Mouse (Mus musculus) heart, postnatal 14 days (tissue): ENCODE data around the gene Nktr. TPM values are rescaled to one million over a fixed set of nuclear protein-coding genes. Genes with fewer than 3 reads are reported as not detected.

ENCODE experiments used
- DNase-seq, 2 experiments: peaks; one replicate each; pipeline ENCODE4 v3.0.0; 2021 to 2022
- intact Hi-C: fragments of 180-260 bp; cut with DNase I; formaldehyde crosslinking; loops from one replicate; pipeline ENCODE4 v1.15.1; 2025
- long read RNA-seq, 2 experiments: library from polyadenylated mRNA; stranded (forward); transcript quantifications; one replicate each; pipeline ENCODE4 v2.0.0; 2021
- total RNA-seq, 2 experiments: library from RNA; stranded (reverse); gene quantifications; 2 replicates each; pipeline ENCODE4 v1.2.3; 2021

The Nktr gene
- 10 to 100 TPM; 44.8 to 46.5 TPM for total RNA-seq
- long read RNA-seq, experiment 1, full-length matches to known transcripts, result 2 of 5 reads
- long read RNA-seq, experiment 1, partial matches to known transcripts, result 1 of 5 reads
- long read RNA-seq, experiment 1, other reads (novel, unspliced or antisense), result 2 of 5 reads
- long read RNA-seq, experiment 2, partial matches to known transcripts, result 0 of 2 reads
- long read RNA-seq, experiment 2, other reads (novel, unspliced or antisense), result 2 of 2 reads

- intact Hi-C loops, result no loop called here
These were observed at the start of gene Nktr for GRCm38 (mm10) chr9:121718792-121719318. Gene Nktr (plus strand): TSS chr9:121719169.

GRCm38 (mm10) chr9:121669348-121669791 is 49.6 kb upstream of the Nktr start:
- DNase-seq, result peak; percentile 81 to 83
- intact Hi-C loops, result no loop called here

More at GRCm38 (mm10) chr9:121718792-121719318, at the start of gene Nktr:
- peak; percentile 98 to 99 for DNase-seq

- intact Hi-C loops, result loop anchor here (5.0 kb wide), 1 partner anchor 194 kb away; no protein-coding TSS in a partner anchor
- DNase-seq, result peak; percentile 52 to 71
These were observed 47.7 kb upstream of the Nktr start for GRCm38 (mm10) chr9:121671300-121671699.

- DNase-seq, result peak; percentile 54 to 60
- intact Hi-C loops, result loop anchor here (5.0 kb wide), 1 partner anchor 195 kb away; no protein-coding TSS in a partner anchor
These were observed 46.7 kb upstream of the Nktr start for GRCm38 (mm10) chr9:121672311-121672710.

GRCm38 (mm10) chr9:121673716-121674115 is 45.3 kb upstream of the Nktr start:
- DNase-seq, result no peak

GRCm38 (mm10) chr9:121675011-121675410 is 44.0 kb upstream of the Nktr start:
- intact Hi-C loops, result loop anchor here (5.0 kb wide), 1 partner anchor 428 kb away; no protein-coding TSS in a partner anchor
- DNase-seq, result no peak

More at GRCm38 (mm10) chr9:121673716-121674115, 45.3 kb upstream of the Nktr start:
- intact Hi-C loops, result loop anchor here (5.0 kb wide), 1 partner anchor 196 kb away; no protein-coding TSS in a partner anchor

GRCm38 (mm10) chr9:121675556-121675955 is 43.4 kb upstream of the Nktr start:
- no peak for DNase-seq
- intact Hi-C loops, result loop anchor here (5.0 kb wide), 1 partner anchor 428 kb away; no protein-coding TSS in a partner anchor

GRCm38 (mm10) chr9:121677069-121677468 is 41.9 kb upstream of the Nktr start:
- intact Hi-C loops, result loop anchor here (5.0 kb wide), 1 partner anchor 430 kb away; no protein-coding TSS in a partner anchor
- DNase-seq, result no peak

GRCm38 (mm10) chr9:121677476-121677875 is 41.5 kb upstream of the Nktr start:
- DNase-seq, result no peak
- intact Hi-C loops, result loop anchor here (5.0 kb wide), 1 partner anchor 430 kb away; no protein-coding TSS in a partner anchor

GRCm38 (mm10) chr9:121679549-121679948 is 39.4 kb upstream of the Nktr start:
- intact Hi-C loops, result loop anchor here (1.0 to 5.0 kb wide), 2 partner anchors 37 to 432 kb away; partner anchors contain the start of genes Lyzl4 and Vipr1
- DNase-seq, result peak; percentile 67 to 77

GRCm38 (mm10) chr9:121681191-121681590 is 37.8 kb upstream of the Nktr start:
- intact Hi-C loops, result no loop called here
- no peak for DNase-seq

GRCm38 (mm10) chr9:121682037-121682680 is 36.8 kb upstream of the Nktr start:
- no peak for DNase-seq
- intact Hi-C loops, result no loop called here

- DNase-seq, result no peak
- intact Hi-C loops, result no loop called here
These were observed 34.3 kb upstream of the Nktr start for GRCm38 (mm10) chr9:121684702-121685101.

- intact Hi-C loops, result no loop called here
- no peak for DNase-seq
These were observed 28.7 kb upstream of the Nktr start for GRCm38 (mm10) chr9:121690200-121690651.

GRCm38 (mm10) chr9:121690734-121691133 is 28.2 kb upstream of the Nktr start:
- no peak for DNase-seq
- intact Hi-C loops, result no loop called here

GRCm38 (mm10) chr9:121694736-121695135 is 24.2 kb upstream of the Nktr start:
- intact Hi-C loops, result no loop called here

GRCm38 (mm10) chr9:121696626-121697025 is 22.3 kb upstream of the Nktr start:
- intact Hi-C loops, result loop anchor here (2.0 kb wide), 1 partner anchor 134 kb away; no protein-coding TSS in a partner anchor
- no peak for DNase-seq

More at GRCm38 (mm10) chr9:121694736-121695135, 24.2 kb upstream of the Nktr start:
- no peak for DNase-seq

- intact Hi-C loops, result loop anchor here (2.0 kb wide), 1 partner anchor 133 kb away; no protein-coding TSS in a partner anchor
- DNase-seq, result peak; percentile 72 to 80
These were observed 21.6 kb upstream of the Nktr start for GRCm38 (mm10) chr9:121697150-121698049.

GRCm38 (mm10) chr9:121704261-121704645 is 14.7 kb upstream of the Nktr start:
- no peak for DNase-seq
- intact Hi-C loops, result no loop called here
